Mouse (Mus musculus) intestine, embryonic 16.5 days (tissue): ENCODE measurements at regions not wholly inside any gene's neighbourhood (a gene's known extent, or its start where the extent isn't known, plus 50 kb on each side); places are given as distances from the start of the nearest gene placed in this dataset.

ENCODE experiments used
- ATAC-seq: fragments of 200-750 bp; cut with Nextera tagmentation; 2 replicates; pipeline ENCODE4 v1.8.0; 2017; ENCODE audit warnings: moderate TSS enrichment, moderate library complexity
- H3K27ac ChIP-seq: fragments of 300-500 bp; sonication (generic); 2 replicates; pipeline ENCODE4 v1.5.1; 2014; ENCODE audit warnings: mild to moderate bottlenecking, low read length
- H3K27me3 ChIP-seq: fragments of 300-500 bp; sonication (generic); replicated peaks from 2 replicates; pipeline ENCODE4 v1.6.1; 2014; ENCODE audit warnings: low read length, control low read depth, mixed read lengths; ENCODE audit not compliant: control insufficient read depth, insufficient read depth
- H3K36me3 ChIP-seq: fragments of 300-500 bp; sonication (generic); 2 replicates; pipeline ENCODE4 v1.6.1; 2014; ENCODE audit warnings: low read length, control low read depth; ENCODE audit not compliant: control insufficient read depth, insufficient read depth
- H3K4me1 ChIP-seq: fragments of 300-500 bp; sonication (generic); 2 replicates; pipeline ENCODE4 v1.6.1; 2014; ENCODE audit warnings: low read length, control low read depth, mixed read lengths; ENCODE audit not compliant: control insufficient read depth, insufficient read depth
- H3K4me2 ChIP-seq: fragments of 300-500 bp; sonication (generic); 2 replicates; pipeline ENCODE4 v1.6.1; 2014; ENCODE audit warnings: low read depth, low read length, control low read depth
- H3K4me3 ChIP-seq: fragments of 300-500 bp; sonication (generic); 2 replicates; pipeline ENCODE4 v1.5.1; 2014; ENCODE audit warnings: mild to moderate bottlenecking, low read length
- H3K9ac ChIP-seq: fragments of 300-500 bp; sonication (generic); 2 replicates; pipeline ENCODE4 v1.6.1; 2014; ENCODE audit warnings: low read depth, low read length
- H3K9me3 ChIP-seq: fragments of 300-500 bp; sonication (generic); 2 replicates; pipeline ENCODE4 v1.6.1; 2016; ENCODE audit warnings: low read length, control low read depth; ENCODE audit not compliant: control insufficient read depth
- WGBS: fragments of 180-500 bp; shearing (Covaris S2); extraction: QIAGEN DNeasy Blood & Tissue Kit; methylation state at CpG from one replicate; pipeline ENCODE4 v1.1.7; 2014; 5-methylcytosine and 5-hydroxymethylcytosine counted together

DNA sequence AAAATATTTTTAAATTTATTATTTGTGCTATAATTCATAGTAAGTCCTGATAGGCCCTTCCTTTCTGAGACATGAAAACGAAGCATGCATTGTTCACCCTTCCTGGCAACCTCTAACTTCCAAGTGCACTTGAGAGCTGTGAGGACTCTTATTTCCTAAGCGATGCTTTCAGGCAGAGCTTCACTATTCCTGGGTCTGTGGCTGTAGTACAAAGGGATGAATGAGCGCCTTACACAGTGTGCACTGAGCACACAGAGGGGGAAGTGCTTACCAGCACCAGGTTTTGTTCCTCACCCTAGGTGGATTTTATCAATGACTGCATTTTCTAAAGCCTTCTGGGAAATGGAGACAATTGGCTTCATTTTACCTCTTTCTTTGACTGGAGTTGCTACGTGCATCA lies 428.4 kb upstream of the Intu start:
- WGBS = 71% methylated on average over 4 of the region's 4 CpGs
- Histone ChIP-seq H3K36me3 (no peaks in the 10 kb centered on the region), H3K4me2 (no peak overlapping the region), H3K4me3 (no peak overlapping the region), H3K9me3 (no peaks in the 10 kb centered on the region), H3K27me3 (no peaks in the 10 kb centered on the region), H3K4me1 (no peaks in the 10 kb centered on the region), H3K9ac (no peak overlapping the region), H3K27ac (no peak overlapping the region)
- no peak for ATAC-seq

GRCm38 (mm10) chr3:40114811-40115210 lies 416.3 kb upstream of the Intu start:
- Histone ChIP-seq H3K9ac (no peak overlapping the region), H3K9me3 (no peaks in the 10 kb centered on the region), H3K4me2 (no peak overlapping the region), H3K4me1 (no peaks in the 10 kb centered on the region), H3K4me3 (no peak overlapping the region), H3K36me3 (no peaks in the 10 kb centered on the region), H3K27me3 (no peaks in the 10 kb centered on the region), H3K27ac (no peak overlapping the region)
- WGBS = 53% methylated on average over 4 of the region's 4 CpGs
- ATAC-seq = no peak

DNA sequence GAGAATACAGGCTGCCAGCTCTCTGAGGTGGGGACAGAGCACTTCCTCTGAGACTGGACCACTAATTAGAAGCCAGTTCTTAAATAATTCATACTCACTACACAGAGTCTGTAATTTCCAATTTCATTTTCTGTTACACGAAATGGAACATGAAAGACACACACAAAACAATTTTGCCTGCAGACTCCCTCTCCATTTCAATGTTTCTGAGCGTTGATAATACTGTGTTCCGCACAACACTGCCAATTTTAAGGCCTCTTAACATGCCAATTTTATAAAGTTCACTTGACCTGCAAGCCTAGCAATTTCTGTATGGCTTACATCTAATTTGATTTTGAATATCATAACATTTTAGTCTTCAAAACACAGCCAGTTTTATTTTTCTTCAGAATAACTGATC lies 412.5 kb upstream of the Intu start:
- Histone ChIP-seq H3K4me2 (no peak overlapping the region), H3K4me1 (no peaks in the 10 kb centered on the region; the same call in 1 of the 2 replicates), H3K9me3 (no peaks in the 10 kb centered on the region), H3K27me3 (no peaks in the 10 kb centered on the region), H3K4me3 (no peak overlapping the region), H3K9ac (no peak overlapping the region), H3K36me3 (no peaks in the 10 kb centered on the region), H3K27ac (no peak overlapping the region)
- no peak for ATAC-seq
- 79% methylated on average over 3 of the region's 3 CpGs for WGBS

GRCm38 (mm10) chr3:40119462-40119861 lies 411.6 kb upstream of the Intu start:
- H3K27me3 ChIP-seq = no peaks in the 10 kb centered on the region
- no peaks in the 10 kb centered on the region for H3K9me3 ChIP-seq
- no peak overlapping the region for H3K4me2 ChIP-seq
- no peaks in the 10 kb centered on the region for H3K36me3 ChIP-seq
- no peak overlapping the region for H3K9ac ChIP-seq
- H3K27ac ChIP-seq = no peak overlapping the region
- no peak for ATAC-seq
- H3K4me3 ChIP-seq = no peak overlapping the region
- no peaks in the 10 kb centered on the region; the same call in 1 of the 2 replicates for H3K4me1 ChIP-seq
- 48% methylated on average over 1 of the region's 1 CpGs for WGBS

DNA sequence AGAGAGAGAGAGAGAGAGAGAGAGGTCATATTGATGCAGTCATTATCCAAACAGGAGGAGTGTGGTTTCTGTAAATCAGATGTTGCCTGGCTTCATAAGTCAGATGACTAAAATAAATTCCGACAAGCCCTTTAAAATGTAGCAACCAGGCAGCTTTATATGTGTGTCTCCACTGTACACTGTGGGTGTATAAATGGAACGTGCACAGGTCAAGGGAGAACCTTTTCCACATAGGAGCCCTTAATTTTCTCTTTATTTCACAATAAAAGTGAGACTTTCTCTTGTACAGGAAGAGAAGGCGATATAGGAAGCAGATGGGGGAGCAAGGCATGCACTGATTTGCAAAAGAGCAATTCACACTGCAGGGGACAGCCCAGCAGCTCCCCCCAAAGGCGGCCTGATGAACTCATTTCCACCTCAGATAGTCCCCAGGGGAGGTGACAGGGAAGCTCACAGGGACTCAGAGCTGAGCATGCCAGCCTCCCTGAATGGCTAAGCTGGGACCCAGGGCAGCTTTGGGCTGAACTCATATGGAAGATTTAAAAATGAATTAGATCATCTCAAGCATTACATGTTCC lies 410.7 kb upstream of the Intu start:
- Histone ChIP-seq H3K27me3 (no peaks in the 10 kb centered on the region), H3K36me3 (no peaks in the 10 kb centered on the region), H3K9ac (no peak overlapping the region), H3K27ac (no peak overlapping the region), H3K4me3 (no peak overlapping the region), H3K9me3 (no peaks in the 10 kb centered on the region), H3K4me1 (no peaks in the 10 kb centered on the region; the same call in 1 of the 2 replicates), H3K4me2 (no peak overlapping the region; the same call in 1 of the 2 replicates)
- ATAC-seq = no peak
- 27% methylated on average over 4 of the region's 4 CpGs for WGBS

GRCm38 (mm10) chr3:40123558-40124236 lies 407.4 kb upstream of the Intu start:
- 84% methylated on average over 9 of the region's 9 CpGs for WGBS
- no peak for ATAC-seq

GRCm38 (mm10) chr3:40126903-40127302 lies 404.2 kb upstream of the Intu start:
- no peak overlapping the region for H3K9ac ChIP-seq
- no peaks in the 10 kb centered on the region for H3K27me3 ChIP-seq
- no peaks in the 10 kb centered on the region for H3K9me3 ChIP-seq
- no peaks in the 10 kb centered on the region for H3K4me1 ChIP-seq
- H3K36me3 ChIP-seq = no peaks in the 10 kb centered on the region
- no peak overlapping the region for H3K27ac ChIP-seq
- no peak overlapping the region for H3K4me3 ChIP-seq
- no peak overlapping the region for H3K4me2 ChIP-seq
- WGBS = 63% methylated on average over 2 of the region's 2 CpGs
- ATAC-seq = no peak

More at GRCm38 (mm10) chr3:40123558-40124236, 407.4 kb upstream of the Intu start:
- H3K4me2 ChIP-seq = no peak overlapping the region
- no peaks in the 10 kb centered on the region; the same call in 1 of the 2 replicates for H3K4me1 ChIP-seq
- H3K4me3 ChIP-seq = no peak overlapping the region
- no peak overlapping the region for H3K27ac ChIP-seq
- no peaks in the 10 kb centered on the region for H3K36me3 ChIP-seq
- no peaks in the 10 kb centered on the region for H3K27me3 ChIP-seq
- no peak overlapping the region for H3K9ac ChIP-seq
- no peaks in the 10 kb centered on the region for H3K9me3 ChIP-seq

DNA sequence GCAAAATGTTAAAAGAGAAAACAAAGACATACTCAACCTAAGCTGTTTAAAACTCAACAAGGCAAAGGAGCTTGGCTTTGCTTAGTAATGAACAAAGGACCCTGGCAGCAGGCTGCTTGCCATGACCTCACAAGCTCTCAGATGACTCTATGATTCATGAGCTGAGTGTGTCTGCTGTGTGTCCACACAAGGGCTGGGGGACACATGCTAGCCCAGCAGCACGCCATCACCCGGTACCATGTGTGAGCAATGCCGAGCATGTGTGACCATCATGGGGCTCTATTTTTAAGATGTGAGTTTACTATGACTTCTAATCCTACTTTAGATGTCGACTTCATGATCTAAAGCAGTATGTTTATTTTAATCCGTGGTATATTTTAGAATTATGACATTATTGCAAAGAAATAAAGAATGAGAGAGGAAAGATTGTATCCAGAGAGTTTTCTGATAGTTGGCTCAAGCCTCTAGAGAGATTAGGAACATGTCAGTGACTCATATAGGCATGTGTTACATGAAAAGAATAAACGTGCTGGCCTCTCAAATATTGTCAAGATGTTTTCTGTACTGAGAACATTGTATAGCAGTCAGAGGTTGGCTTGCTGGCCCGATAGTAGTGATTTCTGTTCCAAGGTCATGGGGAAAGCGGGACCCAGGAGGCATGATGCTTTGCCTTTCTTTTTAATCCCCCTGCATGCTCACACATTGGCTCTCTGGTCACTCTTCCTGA lies 400.1 kb upstream of the Intu start:
- Histone ChIP-seq H3K27me3 (no peaks in the 10 kb centered on the region), H3K4me3 (no peak overlapping the region), H3K27ac (no peak overlapping the region), H3K4me1 (no peaks in the 10 kb centered on the region), H3K36me3 (no peaks in the 10 kb centered on the region), H3K4me2 (no peak overlapping the region), H3K9me3 (no peaks in the 10 kb centered on the region), H3K9ac (no peak overlapping the region)
- no peak for ATAC-seq
- 73% methylated on average over 8 of the region's 8 CpGs for WGBS

GRCm38 (mm10) chr3:40138671-40139070 lies 392.4 kb upstream of the Intu start:
- no peak for ATAC-seq
- Histone ChIP-seq H3K4me3 (no peak overlapping the region), H3K27ac (no peak overlapping the region), H3K9ac (no peak overlapping the region), H3K36me3 (no peaks in the 10 kb centered on the region), H3K27me3 (no peaks in the 10 kb centered on the region), H3K4me2 (no peak overlapping the region), H3K9me3 (no peaks in the 10 kb centered on the region), H3K4me1 (no peaks in the 10 kb centered on the region)
- 65% methylated on average over 5 of the region's 5 CpGs for WGBS
